Mouse (Mus musculus) thymus, postnatal 25 days (tissue): ENCODE measurements at regions not wholly inside any gene's neighbourhood (a gene's known extent, or its start where the extent isn't known, plus 50 kb on each side); places are given as distances from the start of the nearest gene placed in this dataset.
"Not testable (repeated sequence)": the region's sequence is repeated elsewhere in the genome, so short reads cannot be mapped to it uniquely, and the experiment has no call there.

Experiments used
- DNase-seq: peaks from one replicate; pipeline ENCODE4 v3.0.0; 2022

GRCm38 (mm10) chr9:11441241-11441997 is 536.8 kb upstream of the Cntn5 start:
- DNase-seq, result not testable (repeated sequence)

- DNase-seq, result no peak
Observed at GRCm38 (mm10) chr9:11436443-11437167, 532.0 kb upstream of the Cntn5 start.

GRCm38 (mm10) chr9:11436014-11436413 is 531.4 kb upstream of the Cntn5 start:
- no peak for DNase-seq

- peak; percentile 27 for DNase-seq
Observed at GRCm38 (mm10) chr9:11435019-11435418, 530.4 kb upstream of the Cntn5 start.

- no peak for DNase-seq
Observed at GRCm38 (mm10) chr9:11426473-11426872, 521.9 kb upstream of the Cntn5 start.

- no peak for DNase-seq
Observed at GRCm38 (mm10) chr9:11396829-11397228, 492.3 kb upstream of the Cntn5 start.

- no peak for DNase-seq
Observed at GRCm38 (mm10) chr9:11381648-11382075, 477.1 kb upstream of the Cntn5 start.

- no peak for DNase-seq
Observed at GRCm38 (mm10) chr9:11380531-11380930, 476.0 kb upstream of the Cntn5 start.

- DNase-seq, result no peak
Observed at GRCm38 (mm10) chr9:11378046-11378445, 473.5 kb upstream of the Cntn5 start.

- no peak for DNase-seq
Observed at GRCm38 (mm10) chr9:11377586-11377985, 473.0 kb upstream of the Cntn5 start.

GRCm38 (mm10) chr9:11373294-11373903 is 468.8 kb upstream of the Cntn5 start:
- no peak for DNase-seq

- DNase-seq, result no peak
Observed at GRCm38 (mm10) chr9:11368056-11368455, 463.5 kb upstream of the Cntn5 start.

- DNase-seq, result no peak
Observed at GRCm38 (mm10) chr9:11328900-11329299, 424.3 kb upstream of the Cntn5 start.

- no peak for DNase-seq
Observed at GRCm38 (mm10) chr9:11317221-11317620, 412.6 kb upstream of the Cntn5 start.

GRCm38 (mm10) chr9:11297116-11297515 is 392.5 kb upstream of the Cntn5 start:
- DNase-seq, result not testable (repeated sequence)

GRCm38 (mm10) chr9:11285135-11285534 is 380.6 kb upstream of the Cntn5 start:
- no peak for DNase-seq

- DNase-seq, result no peak
Observed at GRCm38 (mm10) chr9:11284549-11284948, 380.0 kb upstream of the Cntn5 start.

- no peak for DNase-seq
Observed at GRCm38 (mm10) chr9:11279409-11280127, 375.0 kb upstream of the Cntn5 start.

- no peak for DNase-seq
Observed at GRCm38 (mm10) chr9:11277810-11278209, 373.2 kb upstream of the Cntn5 start.

- no peak for DNase-seq
Observed at GRCm38 (mm10) chr9:11276966-11277365, 372.4 kb upstream of the Cntn5 start.

- no peak for DNase-seq
Observed at GRCm38 (mm10) chr9:11256848-11257247, 352.3 kb upstream of the Cntn5 start.

- DNase-seq, result no peak
Observed at GRCm38 (mm10) chr9:11206829-11207228, 302.3 kb upstream of the Cntn5 start.

GRCm38 (mm10) chr9:11206267-11206666 is 301.7 kb upstream of the Cntn5 start:
- no peak for DNase-seq
